Mouse (Mus musculus): ENCODE data around the gene Daam2.

- TF ChIP-seq GATA1 (IDR thresholded peaks at IDR 0.05; ENCODE audit: low read length) (no peak), TAL1 (IDR thresholded peaks at IDR 0.05; ENCODE audit: low read length) (no peak)
Measured at GRCm38 (mm10) chr17:49526566-49526965, 37.6 kb downstream of the Daam2 start.
